Mouse (Mus musculus) central nervous system, embryonic 14 days (tissue): Measurements from ENCODE around the gene Zfp972. TPM values are rescaled to one million over a fixed set of nuclear protein-coding genes. Genes with fewer than 3 reads are reported as not detected.

Source experiments
- polyA plus RNA-seq: library from polyadenylated mRNA; depleted of rRNA; stranded (reverse); fragments of >200 nt; gene quantifications from 2 replicates; pipeline ENCODE4 v1.2.3, GENCODE M21; 2012; rRNA removed

Gene Zfp972
- 0.57 and 0.63 TPM in 2 replicates for polyA plus RNA-seq

GRCm38 (mm10) chr2:177925563-177926103 lies at the start of gene Zfp972:
TSS of gene Zfp972 (minus strand) at chr2:177925613.

DNA sequence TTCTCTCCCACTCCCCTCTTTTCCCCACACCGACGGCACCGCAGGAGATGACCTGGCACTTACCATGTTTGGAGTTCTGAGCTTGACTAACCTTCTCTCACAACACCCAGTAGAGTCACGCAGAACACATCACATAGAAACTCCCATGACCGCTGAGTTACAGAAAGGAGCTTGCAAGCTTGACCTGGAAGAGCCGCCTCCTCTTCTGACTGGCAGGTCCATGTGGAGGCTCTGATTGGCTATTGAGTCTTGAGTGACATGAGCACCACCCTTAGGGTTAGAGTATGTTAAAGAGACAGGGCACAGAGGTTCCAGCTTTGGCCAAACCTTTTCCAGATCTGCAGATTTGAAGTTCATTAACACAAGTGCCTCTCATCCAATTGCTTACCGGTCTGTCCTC lies 31.7 kb upstream of the Zfp972 start, which contains the start of gene Gm14326:
Gene Gm14326, minus strand, starts transcription at position 153 of the 400 bp plus-strand sequence.

DNA sequence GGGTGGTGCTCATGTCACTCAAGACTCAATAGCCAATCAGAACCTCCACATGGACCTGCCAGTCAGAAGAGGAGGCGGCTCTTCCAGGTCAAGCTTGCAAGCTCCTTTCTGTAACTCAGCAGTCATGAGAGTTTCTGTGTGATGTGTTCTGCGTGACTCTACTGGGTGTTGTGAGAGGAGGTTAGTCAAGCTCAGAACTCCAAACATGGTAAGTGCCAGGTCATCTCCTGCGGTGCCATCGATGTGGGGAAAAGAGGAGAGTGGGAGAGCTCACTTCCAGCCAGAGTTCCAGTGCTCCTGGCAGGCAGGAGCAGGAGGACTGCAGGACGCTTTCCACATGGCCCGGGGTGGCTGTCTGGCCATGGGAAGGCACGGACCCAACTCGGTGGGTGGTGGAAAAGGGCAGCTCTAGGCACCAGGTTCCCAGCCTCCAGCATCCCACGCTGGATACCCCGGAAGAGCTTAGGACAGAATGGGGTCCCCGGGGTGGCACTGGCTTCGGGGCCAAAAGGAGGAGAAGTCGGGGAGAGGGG lies 28.3 kb downstream of the Zfp972 start, which contains the start of gene Gm14327:
Gene Gm14327, plus strand, starts transcription at position 51 of the 533 bp plus-strand sequence.

Other genes with a start within 250 kb of the Zfp972 start
- 7.2 and 9.7 TPM in 2 replicates for gene Gm14322, start 166.3 kb downstream of the Zfp972 start, polyA plus RNA-seq
- gene Gm14325, start 85.3 kb downstream of the Zfp972 start, polyA plus RNA-seq: 40.4 and 44.2 TPM in 2 replicates
- 1.7 and 2.5 TPM in 2 replicates for gene Gm14327, start 28.5 kb downstream of the Zfp972 start, polyA plus RNA-seq
- 8.4 and 8.7 TPM in 2 replicates for gene Gm14326, start 31.7 kb upstream of the Zfp972 start, polyA plus RNA-seq
- 7.5 and 8.4 TPM in 2 replicates for gene Zfp971, start 97.7 kb upstream of the Zfp972 start, polyA plus RNA-seq
- 8.2 and 8.3 TPM in 2 replicates for gene Zfp931, start 152.9 kb upstream of the Zfp972 start, polyA plus RNA-seq
- gene Phactr3, start 193.4 kb upstream of the Zfp972 start, polyA plus RNA-seq: 46.1 and 53.0 TPM in 2 replicates